Mouse (Mus musculus): ENCODE results near the gene Slc27a3.
A peak's percentile ranks its signal among the peaks of the same experiment; 100 is the strongest.

DNA sequence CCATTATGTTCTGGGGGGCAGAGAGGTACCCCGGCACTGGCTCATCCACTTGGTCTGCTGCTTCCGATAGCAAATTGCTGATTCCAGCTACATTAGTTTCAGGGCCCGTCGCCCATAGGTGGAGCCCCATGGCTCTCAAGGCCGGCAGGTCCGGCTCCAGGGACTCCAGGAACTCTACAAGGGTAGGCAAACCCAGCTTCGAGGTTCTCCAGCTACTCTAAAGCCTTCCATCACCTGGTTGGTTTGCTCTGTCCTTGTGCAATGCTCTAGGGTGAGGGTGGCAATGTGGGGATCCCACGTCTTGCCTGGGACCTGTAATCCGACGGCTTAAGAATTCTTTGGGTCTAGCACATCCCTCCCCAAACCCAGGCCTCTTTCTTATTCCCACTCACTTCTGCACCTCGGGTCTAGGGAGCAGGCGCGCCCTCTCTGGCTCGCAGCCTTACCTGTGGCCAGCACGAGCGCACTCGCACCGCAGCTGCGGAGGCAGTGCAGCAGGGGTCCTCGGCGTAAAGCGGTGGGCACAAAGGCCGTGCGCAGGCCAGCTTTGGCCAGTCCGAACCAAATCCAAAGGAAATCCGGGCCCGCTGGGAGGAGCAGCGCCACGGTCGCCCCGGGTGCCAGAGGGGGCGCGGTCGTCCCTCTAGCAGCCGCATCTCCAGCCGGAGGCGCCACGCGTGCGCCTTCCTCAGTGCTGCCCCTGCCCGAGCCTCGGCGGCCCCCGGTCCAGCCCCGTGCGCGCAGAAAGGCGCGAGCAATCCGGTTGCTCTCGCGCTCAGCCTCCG lies 820 bp downstream of the Slc27a3 start:
- TF ChIP-seq EP300 (IDR thresholded peaks at IDR 0.05) (no peak), CTCF (IDR thresholded peaks at IDR 0.05) (peak; percentile 47)

Data from lung, postnatal 0 days (tissue).